ENCODE assay signal across 13 mouse cellular contexts in genomic region chr3:143595081-143595480, GRCm38 (mm10).
"Had no signal": no experiment of that assay in that cellular context is flagged by ENCODE, and none has a peak within 500 bp of the region (broad histone marks: within the 10 kb centered on the region; RNA-seq: fewer than 3 reads in every experiment).

No protein-coding gene starts in this region.

- H3K36me3 ChIP-seq: limb, embryonic 13.5 days; midbrain, embryonic 10.5 days; midbrain, embryonic 15.5 days; neural tube, embryonic 13.5 days had no signal

- H3K4me3 ChIP-seq: limb, embryonic 13.5 days; midbrain, embryonic 10.5 days; midbrain, embryonic 15.5 days; neural tube, embryonic 13.5 days had no signal

- H3K9ac ChIP-seq: limb, embryonic 13.5 days; liver, embryonic 14.5 days; midbrain, embryonic 15.5 days; neural tube, embryonic 13.5 days had no signal

- ATAC-seq: midbrain, embryonic 15.5 days had no signal

- H3K9me3 ChIP-seq: limb, embryonic 13.5 days; midbrain, embryonic 10.5 days; midbrain, embryonic 15.5 days; neural tube, embryonic 13.5 days had no signal

- DNase-seq: kidney, adult 11 months; kidney, adult 9 months; kidney, postnatal 10 days; lung, adult 2 months; lung, postnatal 36 days; retina, postnatal 1 day; spleen, adult 18-20 months; thymus, postnatal 4 days had no signal

- H3K4me2 ChIP-seq: limb, embryonic 13.5 days; midbrain, embryonic 15.5 days; neural tube, embryonic 13.5 days had no signal

- H3K27me3 ChIP-seq: midbrain, embryonic 15.5 days; neural tube, embryonic 13.5 days had no signal

- H3K27ac ChIP-seq: limb, embryonic 13.5 days; liver, embryonic 14.5 days; midbrain, embryonic 10.5 days; midbrain, embryonic 15.5 days; neural tube, embryonic 13.5 days had no signal
